Mouse (Mus musculus) c-Kit-positive CD71-positive TER-119-negative erythroid progenitor cells, embryonic 14.5 days (primary cell): ENCODE measurements around the gene Cryl1.

ENCODE experiments used
- DNase-seq: peaks from one replicate; pipeline ENCODE4 v3.0.0-alpha.2; 2013; ENCODE audit warnings: low read depth

Gene Cryl1

GRCm38 (mm10) chr14:57234711-57235110 lies 163.6 kb downstream of the Cryl1 start:
- DNase-seq = no peak

GRCm38 (mm10) chr14:57230264-57231015 lies 167.9 kb downstream of the Cryl1 start:
- no peak for DNase-seq
